Mouse (Mus musculus) testis, adult 2 months (tissue): ENCODE data around the gene Slc30a1.

Experiments used
- CTCF ChIP-seq: fragments of 200-500 bp; IDR thresholded peaks from 2 replicates; pipeline ENCODE4 v1.5.1; 2012; ENCODE audit warnings: low read depth, mild to moderate bottlenecking, inconsistent platforms, low read length, moderate library complexity; ENCODE audit not compliant: control insufficient read depth, insufficient read depth, insufficient replicate concordance
- POLR2A ChIP-seq: fragments of 200-500 bp; IDR thresholded peaks from 2 replicates; pipeline ENCODE4 v1.6.1; 2012; ENCODE audit warnings: low read depth, mild to moderate bottlenecking, inconsistent platforms, low read length, moderate library complexity; ENCODE audit not compliant: control insufficient read depth

DNA sequence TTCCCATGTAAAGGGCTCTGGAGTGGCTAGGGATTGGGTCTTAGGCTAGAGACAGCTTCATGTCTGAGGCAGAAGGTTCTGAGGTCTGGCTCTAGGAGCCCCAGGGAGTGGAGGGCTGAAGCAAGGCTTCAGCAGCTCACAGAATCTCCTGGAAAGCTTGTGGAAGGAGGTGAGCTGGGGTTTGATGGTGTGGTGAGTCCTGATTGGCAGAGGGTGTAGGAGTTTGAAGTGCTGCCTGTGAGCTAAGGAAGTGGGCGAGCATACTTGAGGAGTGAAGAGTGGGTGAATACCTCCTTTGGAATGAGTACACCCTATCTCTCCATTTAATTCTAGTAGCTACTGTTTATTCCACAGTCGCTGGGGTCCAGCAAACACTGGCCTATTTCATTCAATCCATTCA lies 44.0 kb downstream of the Slc30a1 start:
- no peak for TF ChIP-seq POLR2A
- no peak for TF ChIP-seq CTCF
